Mouse (Mus musculus) G1E-ER4 (cell line): ENCODE data around the gene Haspin. TPM values are rescaled to one million over a fixed set of nuclear protein-coding genes. Genes with fewer than 3 reads are reported as not detected.

ENCODE experiments used
- GATA1 ChIP-seq: IDR thresholded peaks from one replicate; pipeline ENCODE4 v1.8.0; 2012; ENCODE audit warnings: low read length, inconsistent platforms
- polyA plus RNA-seq: library from polyadenylated mRNA; stranded (reverse); fragments of >175 nt; gene quantifications from 2 replicates; pipeline ENCODE4 v1.2.3, GENCODE M21; 2012

Gene Haspin
- polyA plus RNA-seq, 1 experiment: 32.8 TPM

DNA sequence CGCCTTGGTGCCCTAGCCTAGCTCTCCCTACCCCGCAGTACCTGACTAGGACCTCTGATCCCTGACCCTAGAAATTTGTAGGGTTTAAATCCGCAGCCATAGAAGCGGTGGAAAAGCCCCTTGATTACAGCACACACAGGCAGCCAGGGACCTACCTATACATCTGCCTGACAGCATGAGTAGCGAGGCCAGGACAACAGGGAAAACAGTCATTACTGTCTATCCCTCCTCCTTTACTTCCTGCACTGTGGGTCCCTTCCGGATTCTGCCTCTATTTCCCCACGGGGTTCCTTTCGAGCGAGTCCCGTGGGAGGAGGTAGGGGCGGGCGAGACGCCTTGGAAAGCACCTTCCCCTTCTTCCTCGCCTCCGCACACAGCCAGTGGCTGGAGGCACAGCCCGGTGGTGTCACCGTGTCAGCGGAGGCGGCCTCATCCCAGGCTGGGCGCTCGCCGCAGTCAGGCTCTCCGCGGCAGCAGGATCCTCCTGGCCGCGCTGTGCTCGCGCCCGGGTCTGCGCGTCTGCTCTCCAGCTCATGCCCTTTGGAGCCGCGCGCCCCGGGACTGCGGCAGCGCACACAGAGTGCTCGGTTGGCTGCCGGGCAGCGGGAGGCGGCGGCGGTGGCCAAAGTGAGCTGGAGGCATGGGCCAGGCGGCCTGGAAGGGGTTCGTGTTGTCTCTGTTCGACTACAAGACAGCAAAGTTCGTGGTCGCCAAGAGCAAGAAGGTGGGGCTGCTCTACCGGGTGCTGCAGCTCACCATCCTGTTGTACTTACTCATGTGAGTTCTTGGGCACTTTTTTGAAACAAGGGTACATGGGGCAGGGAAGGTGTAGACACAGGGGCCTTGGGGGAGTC lies 22.1 kb upstream of the Haspin start, which contains the start of gene P2rx5:
P2rx5 (plus strand) TSS at position 465 of the 854 bp plus-strand sequence.
- no peak for TF ChIP-seq GATA1

DNA sequence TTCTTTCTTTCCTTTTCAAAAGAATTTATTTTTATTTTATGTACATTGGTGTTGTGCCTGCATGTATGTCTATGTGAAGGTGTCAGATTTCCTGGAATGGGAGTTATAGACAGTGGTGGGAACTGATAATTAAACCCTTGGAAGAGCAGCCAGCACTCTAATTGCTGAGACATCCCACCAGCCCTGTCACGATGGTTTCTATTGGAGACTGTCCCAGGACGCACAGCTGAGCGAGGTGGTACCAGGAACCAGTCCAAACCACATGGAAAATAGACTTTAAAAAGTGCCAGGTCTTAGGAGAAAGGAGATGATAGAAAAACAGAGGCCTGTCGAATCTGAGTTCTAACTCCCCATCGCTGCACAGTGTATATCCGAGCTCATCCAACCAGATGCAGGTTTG lies 17.0 kb upstream of the Haspin start:
- TF ChIP-seq GATA1: no peak

DNA sequence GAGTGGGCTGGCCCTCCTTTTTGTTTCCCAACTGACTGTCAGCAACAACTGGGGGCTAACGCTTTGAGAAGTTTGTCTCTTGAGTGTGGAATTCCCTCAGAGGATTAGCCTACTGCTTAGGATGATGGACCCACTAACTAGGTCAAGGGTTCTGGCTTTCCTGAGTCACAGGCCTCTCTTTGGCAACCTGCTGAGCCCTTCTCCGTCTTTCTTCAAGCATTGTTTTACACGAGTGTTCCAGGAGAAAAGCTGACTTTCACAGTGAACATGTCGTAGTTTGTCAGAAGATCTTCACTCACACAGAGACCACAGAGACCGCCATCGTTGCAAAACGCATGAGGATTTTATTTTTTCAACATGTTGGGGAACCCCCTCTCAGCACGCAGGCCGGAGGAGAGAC lies 10.1 kb upstream of the Haspin start:
- TF ChIP-seq GATA1: no peak

DNA sequence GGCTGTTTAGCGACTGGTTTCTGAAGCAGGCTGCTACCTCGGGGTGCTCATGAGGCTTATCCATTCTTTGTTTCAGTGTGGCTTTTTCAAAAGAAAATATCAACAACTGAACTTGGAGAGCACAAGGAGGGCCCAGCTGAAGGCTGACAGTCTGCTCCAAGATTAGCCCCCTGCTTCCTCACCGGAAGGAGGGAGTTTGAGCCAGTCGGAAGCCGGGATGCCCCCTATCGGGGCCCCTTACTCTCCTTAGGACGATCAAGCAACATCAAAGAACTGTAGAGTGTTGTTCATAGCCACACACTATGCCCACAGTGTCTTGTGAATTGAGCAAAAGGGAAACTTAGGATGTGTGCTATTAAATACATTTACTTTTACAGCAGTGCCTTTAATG lies 8.9 kb upstream of the Haspin start:
- TF ChIP-seq GATA1: no peak

DNA sequence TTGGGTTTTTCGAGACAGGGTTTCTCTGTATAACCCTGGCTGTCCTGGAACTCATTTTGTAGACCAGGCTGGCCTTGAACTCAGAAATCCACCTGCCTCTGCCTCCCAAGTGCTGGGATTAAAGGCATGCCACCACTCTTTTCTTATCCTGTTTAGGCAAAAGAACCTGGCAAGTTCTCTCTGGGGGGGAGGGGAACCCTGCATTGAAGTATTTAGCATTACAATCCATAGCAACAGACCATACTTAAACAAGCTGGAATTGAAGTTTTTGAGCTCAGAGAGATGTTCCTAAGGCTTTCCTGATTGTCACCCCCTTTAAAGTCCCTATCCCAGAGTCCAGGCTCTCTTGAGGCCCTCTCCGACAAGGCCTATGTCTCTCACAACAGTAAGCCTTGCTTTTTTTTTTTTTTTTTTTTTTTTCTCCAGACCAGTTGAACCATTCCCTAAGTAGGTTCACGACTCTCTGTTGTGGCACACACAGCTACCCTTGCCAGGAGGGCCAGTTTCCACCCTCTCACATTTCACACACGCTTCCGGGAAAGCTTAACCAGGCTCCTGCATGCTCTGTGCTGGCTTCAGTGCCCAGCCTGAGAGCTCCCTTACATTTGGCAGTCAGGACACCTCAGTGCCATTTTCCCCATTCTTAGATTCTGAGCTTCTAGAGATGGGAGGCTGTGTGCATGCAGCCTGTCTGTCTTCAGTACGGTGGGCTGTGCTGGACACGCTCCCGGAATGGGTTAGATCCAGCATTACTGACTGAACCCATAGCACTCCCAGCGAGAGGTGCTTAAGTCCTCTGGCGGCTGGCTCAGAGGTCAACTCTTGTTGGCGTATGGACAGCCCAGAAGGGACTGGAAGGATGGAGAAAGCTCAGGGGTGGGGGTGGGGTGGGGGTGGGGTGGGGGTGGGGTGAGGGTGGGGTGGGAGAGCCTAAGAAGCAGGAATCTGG lies 8.2 kb upstream of the Haspin start:
- TF ChIP-seq GATA1: no peak

DNA sequence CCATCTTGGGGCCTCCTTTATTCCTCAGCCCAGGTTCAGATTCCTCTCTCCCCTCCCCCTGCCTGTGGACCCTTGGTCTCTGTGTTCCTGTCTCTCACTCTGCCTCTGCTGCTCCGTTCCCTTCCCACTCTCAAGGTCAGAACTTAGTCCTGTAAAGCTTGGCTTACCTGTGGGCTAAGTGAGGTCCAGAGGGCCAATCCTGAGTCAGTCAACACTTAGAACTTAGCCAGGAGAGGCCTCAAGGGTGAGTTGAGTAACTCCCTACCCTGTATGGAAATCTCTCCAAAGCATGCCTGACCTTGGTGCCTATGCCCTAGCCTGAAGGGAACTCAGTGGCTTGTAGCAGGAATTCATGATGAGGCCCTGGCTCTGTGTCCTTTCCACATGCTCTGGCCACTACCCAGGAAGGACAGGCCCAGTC lies 6.2 kb upstream of the Haspin start:
- TF ChIP-seq GATA1: no peak

DNA sequence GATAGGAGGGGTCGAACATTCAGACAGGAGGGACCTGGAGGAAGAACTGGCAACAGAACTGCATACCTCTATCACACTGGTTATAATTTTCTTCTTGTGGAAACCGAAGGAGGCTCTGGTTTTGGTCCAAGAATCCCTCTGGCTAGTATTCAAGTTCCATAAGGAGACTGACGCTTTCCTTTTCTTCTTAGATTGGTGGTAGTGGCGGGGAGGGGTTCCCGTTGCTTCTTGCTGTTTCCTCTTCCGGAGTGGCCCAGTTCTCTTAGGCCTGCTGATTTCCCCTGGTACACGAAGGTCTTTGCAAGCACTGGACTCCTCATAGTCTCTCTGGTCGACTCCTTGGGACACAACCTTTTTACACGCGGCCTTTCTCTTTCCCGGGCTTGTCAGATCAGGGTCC lies 978 bp downstream of the Haspin start:
- TF ChIP-seq GATA1: no peak

DNA sequence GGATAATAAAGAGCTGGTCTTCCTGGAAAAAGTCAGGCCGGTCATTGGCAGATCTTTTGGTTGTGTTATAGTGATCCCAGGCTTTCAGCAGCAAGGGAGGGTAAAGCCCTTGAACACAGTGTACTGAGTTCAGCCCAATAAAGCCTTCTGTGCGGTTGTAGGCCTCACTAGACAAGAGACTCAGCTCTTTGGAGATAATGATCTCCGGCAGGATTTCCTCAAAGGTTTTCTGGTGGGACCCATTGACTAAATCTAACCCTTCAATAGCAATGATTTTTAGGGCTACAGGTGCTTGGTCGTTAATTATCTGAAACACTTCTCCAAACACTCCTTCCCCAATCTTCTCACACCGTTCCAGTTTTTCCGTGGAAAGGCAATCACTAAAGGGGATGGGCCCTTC lies 1.5 kb downstream of the Haspin start:
- no peak for TF ChIP-seq GATA1

DNA sequence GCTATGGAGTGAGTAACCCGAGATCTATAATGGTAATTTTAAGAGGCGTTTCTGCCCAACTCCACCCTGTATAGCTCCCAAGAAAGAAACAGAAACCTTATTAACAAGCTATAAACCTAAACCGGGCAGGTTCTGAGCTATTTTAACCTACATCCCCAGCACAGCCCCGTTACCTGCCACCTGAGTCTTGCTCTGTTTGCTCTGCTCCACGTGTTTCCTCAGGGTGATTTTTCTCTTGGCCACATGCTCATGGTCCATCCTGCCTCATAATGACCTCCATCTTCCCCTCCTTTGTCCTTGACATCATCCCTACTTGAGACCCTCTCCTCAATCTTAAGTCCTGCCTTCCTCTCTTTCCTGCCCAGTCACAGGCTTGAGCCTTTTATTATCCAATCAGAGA lies 3.9 kb downstream of the Haspin start:
- no peak for TF ChIP-seq GATA1

DNA sequence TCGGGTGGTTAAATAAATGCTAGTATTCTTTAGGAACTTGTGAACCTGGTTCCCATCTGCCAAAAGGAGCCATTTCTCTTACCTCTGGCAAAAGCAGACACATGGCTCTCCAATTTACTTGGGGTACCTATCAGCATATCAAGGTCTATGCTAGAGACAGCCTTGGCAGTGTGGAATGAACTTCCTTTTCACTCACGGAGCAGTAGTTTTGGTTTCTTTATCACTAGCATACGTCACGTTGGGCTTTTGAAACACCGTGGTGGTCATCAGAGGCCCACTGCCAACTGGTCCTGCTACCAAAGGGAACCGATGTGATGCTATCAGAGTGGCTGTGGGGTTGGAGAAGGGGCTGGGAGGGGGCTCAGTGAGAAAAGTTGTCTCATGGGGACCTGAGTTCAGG lies 5.1 kb downstream of the Haspin start:
- TF ChIP-seq GATA1: no peak

DNA sequence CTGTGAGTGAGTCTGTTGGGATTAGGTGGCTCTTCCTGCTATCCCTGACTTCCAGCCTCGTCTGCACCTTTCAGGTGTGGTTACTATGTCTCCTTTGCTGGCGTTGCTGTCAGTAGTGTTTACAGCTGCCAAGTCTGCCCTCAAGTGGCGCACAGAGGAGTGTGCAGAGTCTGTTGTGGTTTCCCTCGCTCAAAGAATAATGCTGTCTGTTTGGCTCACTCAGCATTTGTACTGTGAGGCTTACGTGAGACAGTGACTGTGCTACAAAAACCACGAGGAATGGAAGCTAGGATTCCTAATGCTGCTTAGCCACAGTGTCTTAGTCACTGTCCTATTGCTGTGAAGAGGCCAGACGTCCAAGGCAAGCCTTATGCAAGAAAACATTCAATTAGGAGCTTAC lies 7.1 kb downstream of the Haspin start:
- TF ChIP-seq GATA1: no peak

DNA sequence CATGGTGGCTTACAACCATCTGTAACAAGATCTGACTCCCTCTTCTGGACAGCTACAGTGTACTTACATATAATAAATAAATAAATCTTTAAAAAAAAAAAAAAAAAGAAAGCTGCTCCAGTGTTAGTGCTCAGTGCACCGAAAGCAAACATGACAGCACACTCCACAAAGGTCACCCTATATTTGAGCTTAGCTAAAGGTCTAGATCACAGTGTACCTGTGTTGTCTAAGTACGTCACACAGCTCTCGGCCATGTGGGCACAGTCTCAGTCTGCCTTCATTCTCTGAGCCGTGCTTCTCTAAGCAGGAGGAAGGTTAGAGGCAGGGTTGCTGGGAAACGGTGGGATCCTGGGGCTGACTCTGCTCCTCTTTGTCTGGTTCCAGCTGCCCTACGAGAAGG lies 11.6 kb downstream of the Haspin start:
- no peak for TF ChIP-seq GATA1

DNA sequence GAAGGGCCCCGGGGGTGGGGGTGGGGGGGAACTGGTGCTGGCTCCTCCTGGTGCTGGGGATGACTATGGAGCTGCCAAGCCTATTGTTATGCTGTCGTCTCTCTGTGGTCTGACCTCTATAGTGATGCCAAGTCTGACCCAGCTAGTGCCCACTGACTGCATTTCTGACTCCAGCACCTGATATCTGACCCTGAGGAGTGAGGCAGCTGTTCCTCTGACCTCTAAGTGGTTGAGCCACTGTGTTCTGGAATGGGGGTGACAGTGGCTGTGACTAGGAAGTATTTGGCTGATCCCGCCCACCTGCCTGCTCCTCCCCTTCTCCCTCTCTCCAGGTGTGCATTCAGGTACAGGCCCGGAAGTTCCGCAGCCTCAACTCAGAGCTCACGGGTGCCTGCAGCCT lies 26.7 kb downstream of the Haspin start:
- no peak for TF ChIP-seq GATA1

DNA sequence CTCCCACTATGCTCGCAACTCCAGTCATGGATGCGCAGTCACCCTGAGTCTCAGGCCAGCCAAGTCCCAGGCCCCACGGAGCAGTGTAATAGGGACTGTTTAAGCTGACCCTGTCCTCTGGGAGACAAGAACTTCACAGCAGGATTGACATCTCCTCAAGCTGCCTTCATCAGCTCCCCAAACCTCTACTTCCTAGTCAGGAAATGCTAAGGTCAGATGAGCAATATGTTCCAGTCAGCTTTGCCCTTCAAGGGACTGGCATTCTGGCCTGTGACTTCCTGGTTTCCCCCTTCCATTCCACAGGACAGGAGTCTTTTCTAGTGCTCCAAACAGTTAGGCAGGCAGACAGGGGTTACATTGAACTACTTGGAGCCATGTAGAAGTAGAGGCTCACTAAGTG lies 28.2 kb downstream of the Haspin start:
- TF ChIP-seq GATA1: no peak

DNA sequence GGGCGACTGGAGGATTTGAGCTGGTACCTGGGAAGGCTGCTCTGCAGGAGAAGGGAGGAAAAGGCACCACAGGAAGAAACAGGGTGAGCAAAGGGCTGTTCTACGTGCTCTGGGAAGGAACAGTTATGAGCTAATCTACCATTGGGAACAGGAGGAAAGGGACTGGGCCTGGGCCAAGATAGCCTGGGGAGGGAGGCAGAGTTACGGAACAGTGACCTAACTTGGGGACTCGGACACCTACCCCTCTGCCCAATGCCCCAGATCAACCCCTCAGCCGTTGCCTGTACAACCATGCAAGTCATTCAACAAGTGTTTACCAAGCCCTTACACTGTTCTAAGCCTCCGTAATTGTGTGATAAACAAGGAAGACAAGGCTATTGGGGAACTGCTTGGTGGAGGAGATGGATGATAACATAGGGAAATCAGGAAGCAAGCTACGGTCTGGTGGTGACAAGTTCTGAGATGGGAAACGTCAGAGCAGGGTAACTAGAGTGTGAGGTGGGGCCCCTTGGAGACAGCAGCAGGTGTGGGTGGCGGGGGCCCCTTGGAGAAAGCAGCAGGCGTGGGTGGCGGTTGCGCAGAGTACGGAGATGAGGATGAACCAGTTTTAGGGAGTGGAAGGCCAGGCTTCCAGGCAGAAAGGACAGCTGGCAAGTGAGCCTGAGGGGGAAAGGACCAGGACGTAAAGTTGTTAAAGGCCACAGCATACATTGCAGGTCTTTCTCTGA lies 29.0 kb downstream of the Haspin start:
- peak; percentile 86 for TF ChIP-seq GATA1
